Mouse (Mus musculus): ENCODE measurements at regions not wholly inside any gene's neighbourhood (a gene's known extent, or its start where the extent isn't known, plus 50 kb on each side); places are given as distances from the start of the nearest gene placed in this dataset.
A peak's percentile ranks its signal among the peaks of the same experiment; 100 is the strongest.

DNA sequence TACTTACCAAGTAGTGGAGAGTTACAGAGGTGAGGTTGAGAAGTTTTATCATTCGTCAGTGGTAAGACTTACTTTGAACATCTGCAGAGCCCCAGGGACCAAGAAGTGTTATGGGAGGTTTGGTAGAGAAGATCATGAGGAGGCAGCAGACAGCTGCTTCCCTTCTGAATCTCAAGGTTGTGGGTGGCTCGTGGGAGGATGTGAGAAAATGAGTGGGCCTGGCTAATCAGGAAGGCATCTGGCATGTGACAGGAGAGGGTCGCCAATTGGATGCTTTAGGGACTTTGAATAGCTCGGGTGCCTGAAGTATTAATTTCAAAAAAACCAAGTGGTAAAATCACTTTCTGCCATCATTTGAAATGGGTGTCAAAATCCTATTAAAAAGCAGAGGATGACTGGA is 258.9 kb downstream of the Sqor start:
- ATAC-seq (ENCODE audit: low TSS enrichment): peak; percentile 78

DNA sequence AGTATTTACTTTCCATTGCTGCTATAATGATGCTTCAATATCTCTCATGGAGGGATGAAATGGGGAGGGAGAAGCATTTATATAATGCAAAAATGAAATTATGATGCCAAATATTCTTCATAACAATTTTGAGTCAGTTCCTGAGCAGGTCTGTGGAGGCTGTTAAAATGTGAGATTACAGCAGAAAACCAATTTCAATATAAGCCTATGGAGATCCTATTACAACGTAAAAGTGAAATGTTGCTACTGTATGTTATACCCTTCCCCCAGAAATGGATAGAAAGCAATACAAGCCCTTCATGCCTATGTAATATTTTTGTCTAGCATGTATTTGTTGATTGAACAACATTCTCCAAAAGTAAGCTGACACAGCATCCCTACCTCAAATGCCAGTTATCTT is 259.3 kb downstream of the Sqor start:
- peak; percentile 10; the same call in 1 of the 2 replicates for ATAC-seq (ENCODE audit: low TSS enrichment)

DNA sequence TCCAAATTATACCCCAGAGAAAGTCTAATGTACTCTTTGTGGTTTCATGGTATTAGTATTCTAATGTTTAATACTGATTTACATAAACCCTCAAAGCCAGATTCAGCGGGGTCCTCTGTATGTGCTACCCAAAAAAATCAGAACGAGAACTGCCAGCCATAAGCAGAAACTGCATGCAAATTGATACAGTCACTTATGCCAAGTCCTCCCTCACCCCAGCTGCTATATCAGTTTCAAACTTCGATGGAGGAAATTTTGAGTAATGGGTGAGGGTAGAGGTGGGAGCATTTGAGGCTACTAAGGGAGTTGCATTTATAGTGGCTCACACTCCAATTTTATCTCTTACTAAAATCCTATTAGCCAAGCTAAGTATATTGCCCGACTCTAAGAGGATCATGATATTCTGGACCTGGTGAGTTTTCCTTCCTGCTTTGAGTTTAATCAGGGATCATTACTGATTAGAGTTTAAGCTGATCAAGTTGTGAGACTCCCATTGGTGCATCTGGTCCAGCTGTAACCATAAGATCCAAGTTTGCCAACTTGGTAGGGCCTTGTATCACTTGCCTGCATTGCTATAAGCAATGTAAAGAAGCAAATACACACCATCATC is 260.0 kb downstream of the Sqor start:
- peak; percentile 64 for ATAC-seq (ENCODE audit: low TSS enrichment)

DNA sequence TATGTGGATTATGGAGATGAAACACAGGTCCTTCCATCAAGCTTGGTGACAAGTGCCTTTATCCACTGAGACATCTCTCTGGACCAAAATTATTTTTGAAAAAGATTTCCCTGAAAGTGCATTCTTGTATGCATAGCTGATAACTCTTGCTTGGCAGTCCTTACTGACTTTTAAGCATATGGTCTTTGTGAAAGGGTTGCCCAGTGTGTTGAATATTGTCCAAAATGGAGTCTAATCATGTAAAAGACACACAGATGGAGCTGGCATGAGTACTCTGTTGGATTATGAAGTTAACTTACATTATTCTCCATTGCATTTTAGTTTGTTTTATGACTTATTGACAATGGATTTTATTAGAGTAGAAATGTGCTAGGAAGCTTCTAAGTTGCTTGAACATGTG is 282.3 kb downstream of the Sqor start:
- ATAC-seq (ENCODE audit: low TSS enrichment): no peak

DNA sequence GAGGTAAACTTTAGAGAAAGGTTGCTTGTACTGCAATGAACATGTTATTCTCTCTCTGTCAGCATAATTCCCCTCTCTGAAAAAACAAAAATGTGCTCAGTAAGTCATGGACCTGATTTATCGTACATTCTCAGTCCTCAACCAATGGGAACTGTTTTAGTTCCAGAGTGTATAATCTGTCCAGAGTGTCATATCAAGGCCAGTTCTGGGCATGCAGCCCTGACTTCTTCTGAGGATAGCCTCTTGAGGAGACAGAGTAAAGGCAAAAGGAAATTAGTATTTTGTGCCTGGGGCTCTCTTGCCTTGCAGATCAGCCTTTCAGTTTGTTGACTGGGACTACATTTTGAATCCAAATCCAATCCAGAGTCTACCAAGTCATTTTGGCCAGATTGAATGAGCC is 299.6 kb downstream of the Sqor start:
- no peak for ATAC-seq (ENCODE audit: low TSS enrichment)

DNA sequence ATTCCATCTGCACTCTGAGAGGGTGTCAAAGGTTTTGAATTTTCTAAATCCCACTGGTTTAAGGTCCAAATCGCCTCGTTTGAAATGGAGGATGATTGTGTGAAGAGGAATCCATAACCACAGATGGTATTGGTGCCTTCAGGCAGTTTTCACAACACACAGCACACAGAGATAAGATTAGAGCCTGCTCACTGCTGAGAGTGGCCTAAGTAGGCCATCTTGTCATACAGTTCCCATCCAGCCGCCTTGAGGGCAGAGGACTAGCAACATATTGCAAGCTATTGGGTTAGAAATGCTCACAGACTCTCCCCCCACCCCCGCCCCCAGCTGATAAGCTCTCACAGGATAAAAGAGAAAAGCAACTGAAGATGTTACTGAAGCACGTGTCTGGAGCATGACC is 303.8 kb downstream of the Sqor start:
- no peak for ATAC-seq (ENCODE audit: low TSS enrichment)

DNA sequence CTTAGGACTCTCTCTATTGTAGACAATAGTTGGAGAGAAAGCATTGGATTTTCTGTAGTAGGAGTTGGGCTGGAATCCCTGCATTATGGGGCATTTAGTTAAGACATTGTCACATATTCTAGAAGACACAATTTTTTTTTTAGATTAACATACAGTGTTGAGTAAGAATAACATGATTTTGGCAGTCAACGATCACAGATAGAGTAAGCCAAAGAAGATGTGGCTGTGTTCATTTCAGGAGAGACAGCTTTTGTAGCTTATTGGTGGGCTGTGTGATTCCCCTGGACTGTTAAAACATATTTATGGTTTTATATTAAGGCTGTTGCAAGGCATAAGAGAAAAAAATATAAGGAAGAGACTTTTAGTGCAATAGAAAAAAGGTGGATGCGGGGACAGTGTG is 307.6 kb downstream of the Sqor start:
- ATAC-seq (ENCODE audit: low TSS enrichment): peak; percentile 88

DNA sequence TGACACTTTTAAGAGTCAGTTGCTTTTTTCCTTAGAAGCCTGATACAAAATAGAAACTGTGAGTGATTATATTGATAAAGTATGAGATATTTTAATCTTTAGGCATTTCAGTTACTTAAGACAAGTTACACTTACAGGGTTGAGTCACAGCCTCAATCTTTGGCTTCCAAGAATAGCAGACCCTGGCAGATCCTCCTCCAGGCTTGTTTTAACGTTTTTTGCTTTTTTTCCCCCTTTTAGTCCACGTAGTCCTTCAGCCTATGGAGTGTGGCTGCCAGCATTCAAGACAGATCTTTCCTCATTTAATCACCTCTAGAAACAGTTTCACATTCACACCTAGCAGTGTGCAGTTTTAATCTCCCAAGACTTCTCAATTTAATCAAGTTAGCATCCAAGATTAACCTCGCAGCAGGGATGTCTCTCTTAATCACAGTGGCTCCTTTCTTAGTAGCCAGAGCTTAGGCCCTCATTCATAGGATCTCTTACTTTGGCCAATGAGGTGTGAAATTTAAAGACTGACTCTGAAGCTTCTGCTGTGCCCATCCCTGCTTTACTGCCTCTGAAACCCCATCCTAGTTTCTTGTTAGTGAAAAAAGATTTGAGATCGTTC is 308.5 kb downstream of the Sqor start:
- ATAC-seq (ENCODE audit: low TSS enrichment): peak; percentile 87

DNA sequence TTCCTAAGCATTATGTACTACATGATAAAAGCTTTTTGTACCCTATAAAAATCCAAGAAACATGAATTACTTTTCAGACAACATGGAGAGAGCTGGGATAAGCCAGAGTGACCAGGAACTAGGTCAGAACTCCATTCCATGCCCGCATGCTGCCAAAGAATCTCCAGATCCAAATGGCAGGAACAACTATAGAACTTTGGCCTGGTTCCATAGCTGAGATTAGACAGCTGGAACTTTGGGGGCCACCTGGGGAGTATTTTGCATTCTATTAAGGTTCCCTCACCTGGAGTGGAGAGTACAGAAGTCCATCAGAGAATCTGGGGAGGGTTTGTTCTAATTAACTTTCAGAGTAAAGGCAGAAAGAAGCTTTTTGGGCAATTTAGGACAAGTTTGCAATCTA is 327.7 kb downstream of the Sqor start:
- no peak for ATAC-seq (ENCODE audit: low TSS enrichment)

DNA sequence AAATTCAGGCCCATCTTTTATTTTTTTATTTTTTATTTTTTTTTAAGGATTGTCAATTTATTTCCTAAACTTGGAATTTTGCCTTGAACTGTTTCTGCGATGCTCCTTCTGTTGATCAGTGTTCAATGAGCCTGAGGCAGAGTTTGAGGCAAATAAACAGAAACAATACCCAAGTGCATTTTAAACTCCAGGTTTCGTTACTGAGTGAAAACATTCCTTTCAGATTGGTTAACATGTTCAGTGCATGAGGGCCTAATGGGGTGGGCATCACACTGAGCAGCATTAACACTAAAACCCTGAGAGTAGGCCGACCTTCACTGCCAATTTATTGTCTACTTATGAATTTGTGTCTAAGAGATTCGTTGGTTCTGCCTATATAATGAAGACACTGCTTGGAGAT is 338.5 kb downstream of the Sqor start:
- no peak for ATAC-seq (ENCODE audit: low TSS enrichment)

DNA sequence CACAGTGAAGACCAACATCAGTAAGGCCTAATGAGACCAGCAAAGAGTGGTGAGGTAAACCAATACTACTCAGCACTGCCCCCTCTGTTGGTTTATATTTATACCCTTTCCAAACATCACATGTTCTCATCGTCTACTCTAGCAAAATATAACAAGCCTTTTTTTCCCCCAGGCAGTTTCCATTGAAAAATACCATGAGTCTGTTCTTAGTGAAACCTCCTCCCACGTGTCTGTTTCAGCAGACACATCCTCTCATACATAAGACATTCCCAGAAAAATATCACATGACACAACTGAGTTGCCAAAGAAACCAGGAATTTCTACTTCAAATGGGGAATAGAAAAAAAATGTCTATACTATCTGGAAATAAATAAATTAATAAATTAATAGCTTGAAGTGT is 366.5 kb downstream of the Sqor start:
- no peak for ATAC-seq (ENCODE audit: low TSS enrichment)

DNA sequence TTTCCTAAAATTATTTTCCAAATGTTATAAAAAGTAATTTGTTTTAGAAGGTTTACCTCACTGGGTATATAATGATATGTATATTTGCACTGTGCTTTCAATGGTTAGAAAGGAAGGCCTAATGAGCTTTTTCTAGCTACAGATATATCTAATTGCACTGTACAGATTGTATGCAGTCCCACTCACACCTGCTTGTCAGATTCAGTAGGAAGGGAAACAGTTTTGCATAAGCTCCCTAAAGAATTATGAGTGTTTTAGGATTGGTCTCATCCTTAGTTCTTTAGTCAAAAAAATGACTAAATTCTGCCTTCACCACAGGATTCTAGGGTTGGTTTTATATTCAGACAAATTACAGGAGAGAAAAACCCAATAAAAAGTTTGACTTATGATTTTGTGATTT is 388.1 kb downstream of the Sqor start:
- peak; percentile 93 for ATAC-seq (ENCODE audit: low TSS enrichment)

DNA sequence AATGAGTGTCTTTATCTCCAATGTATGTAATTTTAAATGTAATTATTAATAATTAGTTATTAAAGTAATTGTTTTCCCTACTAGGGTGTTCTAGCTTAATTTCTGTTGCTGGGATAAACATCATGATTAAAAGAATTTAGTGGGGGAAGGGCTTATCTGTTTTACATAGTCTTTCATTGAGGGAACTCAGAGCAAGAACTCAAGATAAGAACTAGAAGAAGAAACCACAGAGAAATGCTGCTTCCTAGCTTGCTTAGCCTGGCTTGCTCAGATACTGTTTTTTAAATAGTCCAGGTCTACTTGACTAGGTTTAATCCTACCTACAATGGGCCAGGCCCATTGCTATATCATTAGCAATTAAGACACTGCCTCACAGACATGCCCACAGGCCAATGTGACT is 400.3 kb downstream of the Sqor start:
- no peak for ATAC-seq (ENCODE audit: low TSS enrichment)

DNA sequence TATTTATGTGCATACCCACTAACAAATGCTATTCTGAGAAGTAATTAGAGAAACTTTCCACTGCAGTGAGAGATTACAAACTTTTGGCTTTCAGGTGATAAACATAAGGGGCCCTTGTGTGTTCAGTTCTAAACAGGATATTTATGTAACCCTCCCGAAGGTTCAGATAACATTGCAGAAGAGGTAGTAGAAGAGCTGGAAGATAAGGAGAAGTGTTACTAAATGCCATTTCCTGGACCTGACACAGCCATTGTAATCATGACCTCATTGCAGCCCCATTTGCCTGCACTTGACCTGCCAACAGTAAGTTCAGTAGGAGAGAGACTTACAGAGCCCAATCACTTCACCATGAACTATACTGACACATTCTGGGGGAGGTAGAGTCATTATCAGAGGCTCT is 405.6 kb downstream of the Sqor start:
- no peak for ATAC-seq (ENCODE audit: low TSS enrichment)

DNA sequence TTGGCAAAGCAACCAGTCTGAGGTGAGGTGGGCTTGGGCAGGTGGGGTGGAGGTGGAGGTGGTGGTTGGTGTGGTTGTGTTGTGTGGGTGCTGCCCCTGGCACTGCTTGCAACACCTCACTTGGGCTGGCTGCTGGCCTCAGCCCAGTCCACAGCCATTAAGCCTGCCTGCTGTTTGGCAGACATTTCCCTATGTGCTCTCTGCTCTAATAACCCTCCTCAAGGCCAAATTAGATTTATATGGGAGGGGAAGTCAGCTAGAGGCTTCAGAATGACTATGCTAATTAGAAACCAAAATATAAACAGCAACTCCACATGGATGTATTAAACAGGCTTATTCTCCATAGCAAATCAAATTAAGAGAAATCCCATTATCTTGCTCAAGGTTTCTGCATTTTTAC is 417.2 kb downstream of the Sqor start:
- ATAC-seq (ENCODE audit: low TSS enrichment): no peak

DNA sequence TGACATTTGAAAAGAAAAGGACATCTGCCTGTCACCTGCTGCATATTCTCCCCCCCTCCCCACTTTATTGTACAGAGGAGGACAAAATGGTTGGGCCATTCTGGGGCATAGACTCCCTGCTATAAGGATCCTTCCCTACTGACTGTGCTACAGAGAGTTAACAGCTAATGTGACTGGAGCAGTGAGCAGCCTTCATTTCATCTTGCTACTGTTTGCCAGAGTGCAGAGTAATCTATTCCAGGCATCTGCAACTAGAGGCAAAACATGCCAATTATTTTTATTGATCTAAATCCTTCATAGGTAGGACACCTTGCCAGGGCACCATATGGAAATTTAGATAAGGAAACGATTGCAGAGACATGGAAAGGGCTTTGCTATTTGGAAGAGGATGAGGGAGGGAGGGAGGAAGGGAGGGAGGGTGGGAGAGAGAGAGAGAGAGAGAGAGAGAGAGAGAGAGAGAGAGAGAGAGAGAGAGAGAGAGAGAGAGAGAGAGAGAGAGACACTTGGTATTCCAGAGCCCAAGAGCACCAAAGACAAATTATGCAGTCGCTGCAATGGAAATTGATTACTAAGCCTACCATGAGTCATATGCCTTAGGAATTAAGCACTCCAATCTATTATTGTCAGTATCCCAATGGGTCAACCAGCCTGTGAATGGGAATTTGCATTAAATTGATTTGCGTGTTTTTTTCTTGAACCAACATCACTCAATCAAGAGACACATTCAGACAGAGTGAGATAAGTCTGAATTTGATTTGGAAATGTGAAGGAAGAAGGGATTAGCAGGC is 426.0 kb downstream of the Sqor start:
- ATAC-seq (ENCODE audit: low TSS enrichment): no peak

DNA sequence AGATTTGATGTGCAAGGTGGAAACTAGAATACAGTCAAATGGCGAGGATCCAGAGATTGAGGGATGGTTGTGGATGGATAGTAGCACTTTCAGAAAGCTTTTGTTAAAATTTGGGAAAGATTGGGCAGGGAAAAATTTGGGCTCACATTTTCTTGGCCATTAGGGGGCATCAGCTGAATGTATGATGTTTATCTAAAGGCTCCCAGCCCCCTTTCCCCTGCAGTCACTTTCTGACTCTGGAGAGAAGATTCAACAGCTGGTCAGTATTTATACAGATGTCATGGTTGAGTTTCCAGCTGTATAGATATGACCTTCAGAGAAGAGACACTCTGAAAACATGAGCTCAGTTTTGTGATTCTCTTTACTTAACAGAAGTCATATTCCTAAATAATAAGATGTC is 429.5 kb downstream of the Sqor start:
- ATAC-seq (ENCODE audit: low TSS enrichment): 0 out of 2 replicates have a peak, but pooled peaks have one; percentile 38
